Mouse (Mus musculus) G1E (cell line): ENCODE data around the gene Tpd52l1.

Experiments
- CTCF ChIP-seq: IDR thresholded peaks from 2 replicates; pipeline ENCODE4 v1.5.1; 2012; ENCODE audit warnings: low read depth, low read length, inconsistent platforms, mixed read lengths
- GATA1 ChIP-seq: IDR thresholded peaks from 2 replicates; pipeline ENCODE4 v1.6.1; 2012; ENCODE audit warnings: borderline replicate concordance, low read length, inconsistent platforms, mixed read lengths
- POLR2AphosphoS5 ChIP-seq: IDR thresholded peaks from 2 replicates; pipeline ENCODE4 v1.6.1; 2012; ENCODE audit warnings: low read depth, low read length, inconsistent platforms; ENCODE audit not compliant: insufficient replicate concordance

DNA sequence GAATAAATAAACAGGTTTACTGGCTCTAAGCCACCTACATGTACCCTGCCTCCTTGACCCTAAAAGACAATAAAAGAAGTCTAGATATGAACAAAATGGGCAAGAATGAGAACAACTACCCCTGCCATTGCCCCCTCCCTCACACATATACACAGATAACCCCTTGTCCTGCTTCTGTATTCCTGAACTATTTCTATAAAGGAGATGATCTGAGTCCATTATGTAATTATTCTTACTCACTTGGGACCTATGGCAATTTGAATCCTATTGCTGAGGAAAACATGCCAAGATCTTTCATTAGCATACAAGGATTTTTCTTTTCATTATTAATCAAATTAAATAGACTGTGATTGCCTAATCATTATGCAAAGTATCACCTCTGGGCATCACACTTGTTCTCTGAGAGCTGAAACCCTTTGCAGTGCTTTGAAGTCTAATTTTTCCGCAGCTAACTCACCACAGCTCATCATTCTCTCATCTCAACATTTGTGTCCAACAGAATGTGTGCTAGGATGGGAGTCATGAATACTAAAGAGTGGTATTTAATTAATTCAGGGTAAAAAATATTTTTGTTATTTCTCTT lies 92.8 kb downstream of the Tpd52l1 start:
- TF ChIP-seq CTCF (no peak), POLR2AphosphoS5 (no peak), GATA1 (no peak)
